In genomic region chr1:143619760-143620159, GRCm38 (mm10) we compare ENCODE assay signal across 18 mouse cellular contexts. TPM values are rescaled to one million over a fixed set of nuclear protein-coding genes. Genes with fewer than 3 reads are reported as not detected.
A peak's percentile ranks its signal among the peaks of the same experiment; 100 is the strongest.
DNase-seq lines count a peak whose midpoint lies in the region; ATAC-seq and TF ChIP-seq lines count a peak whose summit lies in the region.
"Had no signal": no experiment of that assay in that cellular context is flagged by ENCODE, and none has a peak within 500 bp of the region (broad histone marks: within the 10 kb centered on the region; RNA-seq: fewer than 3 reads in every experiment).

No protein-coding gene starts in this region.

- DNase-seq in adrenal gland, adult 2 months: peak; percentile 33
- no peak for DNase-seq in adrenal gland, postnatal 10 days
- no peak for DNase-seq in forebrain, embryonic 11.5 days (ENCODE audit: low spot score)
- DNase-seq in midbrain, postnatal 0 days (ENCODE audit: low spot score): peak; percentile 19
- no peak for DNase-seq in midbrain, embryonic 10.5 days (ENCODE audit: low spot score)
- peak; percentile 24 for DNase-seq in embryonic facial prominence, embryonic 14.5 days (ENCODE audit: low spot score)
- DNase-seq: adrenal gland, adult 8-10 months; cerebellum, postnatal 36 days; gastrocnemius, postnatal 36 days; heart, adult 11 months; heart, postnatal 36 days; kidney, adult 11 months; kidney, adult 9 months had no signal

- no peak overlapping the region for H3K4me3 ChIP-seq in forebrain, embryonic 13.5 days
- H3K4me3 ChIP-seq in forebrain, embryonic 11.5 days (ENCODE audit: low read depth, low read length): no peak overlapping the region
- no peak overlapping the region for H3K4me3 ChIP-seq in midbrain, postnatal 0 days (ENCODE audit: low read depth, low read length)
- no peak overlapping the region for H3K4me3 ChIP-seq in midbrain, embryonic 10.5 days
- H3K4me3 ChIP-seq in embryonic facial prominence, embryonic 14.5 days (ENCODE audit: low read depth, low read length): no peak overlapping the region
- H3K4me3 ChIP-seq: embryonic facial prominence, embryonic 12.5 days; heart, embryonic 13.5 days had no signal

- no peak overlapping the region for H3K4me2 ChIP-seq in forebrain, embryonic 13.5 days
- no peak overlapping the region for H3K4me2 ChIP-seq in forebrain, embryonic 11.5 days (ENCODE audit: low read depth, low read length, severe bottlenecking)
- no peak overlapping the region for H3K4me2 ChIP-seq in midbrain, postnatal 0 days (ENCODE audit: low read depth, low read length, poor library complexity, severe bottlenecking)
- H3K4me2 ChIP-seq in embryonic facial prominence, embryonic 14.5 days (ENCODE audit: low read depth, low read length): no peak overlapping the region
- H3K4me2 ChIP-seq: embryonic facial prominence, embryonic 12.5 days; heart, embryonic 13.5 days had no signal

- no peak for TF ChIP-seq CTCF in midbrain, postnatal 0 days (IDR thresholded peaks at IDR 0.05)

- 9% methylated on average over 2 of the region's 2 CpGs for WGBS in forebrain, embryonic 13.5 days
- WGBS in forebrain, embryonic 11.5 days: 46% methylated on average over 2 of the region's 2 CpGs
- WGBS in midbrain, postnatal 0 days: 52% methylated on average over 2 of the region's 2 CpGs
- WGBS in midbrain, embryonic 10.5 days: 78% methylated on average over 2 of the region's 2 CpGs
- 32% methylated on average over 2 of the region's 2 CpGs for WGBS in embryonic facial prominence, embryonic 14.5 days

- no peaks in the 10 kb centered on the region for H3K9me3 ChIP-seq in forebrain, embryonic 13.5 days (replicated peaks)
- H3K9me3 ChIP-seq in forebrain, embryonic 11.5 days (ENCODE audit: control insufficient read depth, low read length): no peaks in the 10 kb centered on the region
- no peaks in the 10 kb centered on the region for H3K9me3 ChIP-seq in midbrain, postnatal 0 days (ENCODE audit: low read length)
- H3K9me3 ChIP-seq in midbrain, embryonic 10.5 days (replicated peaks): no peaks in the 10 kb centered on the region
- no peaks in the 10 kb centered on the region for H3K9me3 ChIP-seq in embryonic facial prominence, embryonic 14.5 days (ENCODE audit: control insufficient read depth, low read length)
- H3K9me3 ChIP-seq: embryonic facial prominence, embryonic 12.5 days; heart, embryonic 13.5 days had no signal

- no peak overlapping the region for H3K9ac ChIP-seq in forebrain, embryonic 13.5 days
- no peak overlapping the region for H3K9ac ChIP-seq in forebrain, embryonic 11.5 days (ENCODE audit: low read length)
- no peak overlapping the region for H3K9ac ChIP-seq in midbrain, postnatal 0 days (replicated peaks; ENCODE audit: low read length, poor library complexity, severe bottlenecking)
- H3K9ac ChIP-seq in embryonic facial prominence, embryonic 14.5 days (ENCODE audit: low read depth, low read length): no peak overlapping the region
- H3K9ac ChIP-seq: embryonic facial prominence, embryonic 12.5 days; heart, embryonic 13.5 days had no signal

- H3K27ac ChIP-seq in forebrain, embryonic 13.5 days: no peak overlapping the region
- H3K27ac ChIP-seq in forebrain, embryonic 11.5 days (ENCODE audit: low read depth, low read length): no peak overlapping the region
- H3K27ac ChIP-seq in midbrain, postnatal 0 days (ENCODE audit: low read depth, low read length): no peak overlapping the region
- no peak overlapping the region for H3K27ac ChIP-seq in midbrain, embryonic 10.5 days (replicated peaks)
- H3K27ac ChIP-seq in embryonic facial prominence, embryonic 14.5 days (replicated peaks; ENCODE audit: low read depth, low read length): no peak overlapping the region
- H3K27ac ChIP-seq: embryonic facial prominence, embryonic 12.5 days; heart, embryonic 13.5 days had no signal

- peaks cover 21% of the 10 kb centered on the region for H3K36me3 ChIP-seq in forebrain, embryonic 13.5 days (ENCODE audit: poor library complexity, severe bottlenecking)
- peaks cover 5% of the 10 kb centered on the region; the same call in 1 of the 2 replicates for H3K36me3 ChIP-seq in forebrain, embryonic 11.5 days (ENCODE audit: control insufficient read depth, insufficient read depth, low read length)
- H3K36me3 ChIP-seq in midbrain, postnatal 0 days (ENCODE audit: insufficient read depth, low read length): no peaks in the 10 kb centered on the region
- peaks cover 49% of the 10 kb centered on the region for H3K36me3 ChIP-seq in midbrain, embryonic 10.5 days
- peaks cover 28% of the 10 kb centered on the region for H3K36me3 ChIP-seq in embryonic facial prominence, embryonic 14.5 days (ENCODE audit: control insufficient read depth, insufficient read depth, low read length)

- ATAC-seq in forebrain, embryonic 13.5 days: peak; percentile 58; the same call in 1 of the 2 replicates
- ATAC-seq in forebrain, embryonic 11.5 days (replicated peaks; ENCODE audit: low FRiP score): no peak
- ATAC-seq in midbrain, postnatal 0 days (ENCODE audit: low FRiP score): no peak
- ATAC-seq in embryonic facial prominence, embryonic 14.5 days (ENCODE audit: low read depth): no peak
- ATAC-seq in erythroid progenitor cell, adult 5-6 weeks (replicated peaks; ENCODE audit: low FRiP score, poor library complexity, severe bottlenecking): no peak
- ATAC-seq: hindbrain, embryonic 16.5 days had no signal

- 0 out of 2 replicates have a peak, but pooled peaks cover 2% of the 10 kb centered on the region for H3K4me1 ChIP-seq in forebrain, embryonic 13.5 days
- H3K4me1 ChIP-seq in forebrain, embryonic 11.5 days (replicated peaks; ENCODE audit: control insufficient read depth, insufficient read depth, low read length): no peaks in the 10 kb centered on the region
- H3K4me1 ChIP-seq in midbrain, postnatal 0 days (ENCODE audit: insufficient read depth, low read length): no peaks in the 10 kb centered on the region
- no peaks in the 10 kb centered on the region for H3K4me1 ChIP-seq in midbrain, embryonic 10.5 days
- H3K4me1 ChIP-seq in embryonic facial prominence, embryonic 14.5 days (ENCODE audit: control insufficient read depth, insufficient read depth, low read length): no peaks in the 10 kb centered on the region
- H3K4me1 ChIP-seq: embryonic facial prominence, embryonic 12.5 days; heart, embryonic 13.5 days had no signal

- H3K27me3 ChIP-seq in forebrain, embryonic 13.5 days: no peaks in the 10 kb centered on the region
- no peaks in the 10 kb centered on the region for H3K27me3 ChIP-seq in forebrain, embryonic 11.5 days (ENCODE audit: control insufficient read depth, insufficient read depth, low read length)
- no peaks in the 10 kb centered on the region for H3K27me3 ChIP-seq in midbrain, postnatal 0 days (ENCODE audit: insufficient read depth, low read length)
- H3K27me3 ChIP-seq in midbrain, embryonic 10.5 days (ENCODE audit: low read depth, poor library complexity, severe bottlenecking): no peaks in the 10 kb centered on the region
- H3K27me3 ChIP-seq in embryonic facial prominence, embryonic 14.5 days (replicated peaks; ENCODE audit: control insufficient read depth, insufficient read depth, low read length): no peaks in the 10 kb centered on the region
- H3K27me3 ChIP-seq: embryonic facial prominence, embryonic 12.5 days; heart, embryonic 13.5 days had no signal

RNA-seq across cellular contexts. Expression of gene B3galt2, which starts 20.7 kb away (rescaled TPM):
- total RNA-seq in adrenal gland, adult 2 months (2021): 10 to 100 TPM in 1 of 2 experiments, 1 to 10 TPM in 1; 8.7 to 24.7 TPM
- 0.18 and 0.75 TPM in 2 replicates for polyA plus RNA-seq in adrenal gland, adult 2 months (2012; rRNA removed)
- total RNA-seq in adrenal gland, postnatal 10 days (2021): 1 to 10 TPM; 3.9 to 4.8 TPM
- polyA plus RNA-seq in forebrain, embryonic 13.5 days (2015; fragmentation: Nextera tagmentation; extraction: Ambion mirVana): 3.2 and 3.5 TPM in 2 replicates
- 1.2 and 1.6 TPM in 2 replicates for polyA plus RNA-seq in forebrain, embryonic 11.5 days (2014; fragmentation: Nextera tagmentation; extraction: Ambion mirVana)
- 15.0 and 20.4 TPM in 2 replicates for total RNA-seq in midbrain, postnatal 0 days (2014; rRNA removed)
- 7.2 and 8.5 TPM in 2 replicates for polyA plus RNA-seq in midbrain, postnatal 0 days (2015; fragmentation: Nextera tagmentation; extraction: Ambion mirVana)
- 0.28 and 0.46 TPM in 2 replicates for polyA plus RNA-seq in midbrain, embryonic 10.5 days (2016; fragmentation: Nextera tagmentation; extraction: Ambion mirVana)
- 2.2 and 2.3 TPM in 2 replicates for polyA plus RNA-seq in embryonic facial prominence, embryonic 14.5 days (2014; fragmentation: Nextera tagmentation; extraction: Ambion mirVana)
- total RNA-seq in erythroid progenitor cell, adult 5-6 weeks (2015; ENCODE audit: low replicate concordance): not detected in 2 replicates
- 0.23 and 0.64 TPM in 2 replicates for total RNA-seq in erythroid progenitor cell, adult 5-6 weeks (2017; ENCODE audit: low replicate concordance)

Comparison
In these comparisons a context has a peak if more than half of its experiments do, and no peak if none do; other contexts are left out.
1. DNase-seq: peak in adrenal gland, adult 2 months (single experiment), midbrain, postnatal 0 days (single experiment) and embryonic facial prominence, embryonic 14.5 days (single experiment); none in adrenal gland, postnatal 10 days (single experiment), forebrain, embryonic 11.5 days (single experiment) and midbrain, embryonic 10.5 days (single experiment).